22 mouse cellular contexts compared by ENCODE assay signal in the genomic region with DNA sequence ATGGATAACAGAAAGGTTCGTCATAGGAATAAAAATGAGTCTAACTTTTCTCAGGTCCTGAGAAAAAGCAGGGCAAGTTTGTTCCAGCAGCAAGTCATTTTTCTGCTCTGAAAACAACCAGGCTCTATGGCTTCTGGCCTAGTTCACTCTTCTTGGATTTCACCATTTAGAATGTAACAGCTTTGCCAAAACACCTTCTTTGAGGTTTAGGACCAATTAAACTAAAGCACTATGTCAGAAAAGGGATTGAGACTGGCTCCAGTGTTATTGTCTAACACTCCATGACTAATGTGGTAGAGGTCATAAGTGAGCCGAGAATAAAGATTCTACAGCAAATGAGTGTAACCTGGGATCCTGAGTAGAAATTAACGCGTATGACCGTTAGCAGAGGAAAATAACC. TPM values are rescaled to one million over a fixed set of nuclear protein-coding genes. Genes with fewer than 3 reads are reported as not detected.
DNase-seq lines count a peak whose midpoint lies in the region; ATAC-seq and TF ChIP-seq lines count a peak whose summit lies in the region.
"Had no signal": no experiment of that assay in that cellular context is flagged by ENCODE, and none has a peak within 500 bp of the region (broad histone marks: within the 10 kb centered on the region; RNA-seq: fewer than 3 reads in every experiment).

No protein-coding gene starts in this region.

- POLR2A ChIA-PET in Patski (lab: Charles Lee) = no interaction called here

- no peak overlapping the region for H3K9ac ChIP-seq in forebrain, embryonic 14.5 days (ENCODE audit: low read length)
- no peak overlapping the region for H3K9ac ChIP-seq in forebrain, embryonic 15.5 days (replicated peaks)
- H3K9ac ChIP-seq: forebrain, embryonic 13.5 days; heart, embryonic 13.5 days; hindbrain, embryonic 12.5 days had no signal

- CTCF ChIA-PET in Patski (lab: Charles Lee) = no interaction called here

- H3K4me2 ChIP-seq in forebrain, embryonic 14.5 days (ENCODE audit: low read length) = no peak overlapping the region
- no peak overlapping the region for H3K4me2 ChIP-seq in forebrain, embryonic 15.5 days (replicated peaks)
- H3K4me2 ChIP-seq: forebrain, embryonic 13.5 days; heart, embryonic 13.5 days; hindbrain, embryonic 12.5 days had no signal

- in situ Hi-C loops in Patski (cut with MboI; ENCODE audit: low pct_unique_long_range_greater_than_20kb) = no loop called here

- 22% methylated on average over 5 of the region's 5 CpGs for WGBS in forebrain, embryonic 14.5 days
- 39% methylated on average over 5 of the region's 5 CpGs for WGBS in forebrain, embryonic 15.5 days

- no peak for TF ChIP-seq CTCF in Patski (IDR thresholded peaks at IDR 0.05)

- H3K4me3 ChIP-seq in forebrain, embryonic 14.5 days (ENCODE audit: low read depth, low read length) = no peak overlapping the region
- no peak overlapping the region for H3K4me3 ChIP-seq in forebrain, embryonic 15.5 days
- H3K4me3 ChIP-seq: forebrain, embryonic 13.5 days; heart, embryonic 13.5 days; hindbrain, embryonic 12.5 days had no signal

- no peaks in the 10 kb centered on the region for H3K9me3 ChIP-seq in forebrain, embryonic 14.5 days (replicated peaks; ENCODE audit: control insufficient read depth, low read length)
- H3K9me3 ChIP-seq in forebrain, embryonic 15.5 days = no peaks in the 10 kb centered on the region
- H3K9me3 ChIP-seq: forebrain, embryonic 13.5 days; heart, embryonic 13.5 days; hindbrain, embryonic 12.5 days had no signal

- ATAC-seq in forebrain, embryonic 14.5 days = no peak
- no peak for ATAC-seq in forebrain, embryonic 15.5 days (replicated peaks)
- ATAC-seq in Patski = peak; percentile 21
- no peak for ATAC-seq in megakaryocyte progenitor cell, adult 5-6 weeks (replicated peaks; ENCODE audit: poor library complexity)
- ATAC-seq: forebrain, embryonic 13.5 days; hindbrain, postnatal 0 days had no signal

- H3K4me1 ChIP-seq in forebrain, embryonic 14.5 days (ENCODE audit: control insufficient read depth, insufficient read depth, low read length) = no peaks in the 10 kb centered on the region
- no peaks in the 10 kb centered on the region for H3K4me1 ChIP-seq in forebrain, embryonic 15.5 days
- H3K4me1 ChIP-seq: forebrain, embryonic 13.5 days; heart, embryonic 13.5 days; hindbrain, embryonic 12.5 days had no signal

- H3K36me3 ChIP-seq in forebrain, embryonic 14.5 days (ENCODE audit: control insufficient read depth, insufficient read depth, low read length) = no peaks in the 10 kb centered on the region
- H3K36me3 ChIP-seq in forebrain, embryonic 15.5 days = no peaks in the 10 kb centered on the region
- H3K36me3 ChIP-seq: heart, embryonic 13.5 days; hindbrain, embryonic 12.5 days had no signal

- no peak overlapping the region for H3K27ac ChIP-seq in forebrain, embryonic 14.5 days (ENCODE audit: low read depth, low read length)
- H3K27ac ChIP-seq in forebrain, embryonic 15.5 days (replicated peaks) = no peak overlapping the region
- H3K27ac ChIP-seq: forebrain, embryonic 13.5 days; heart, embryonic 13.5 days; hindbrain, embryonic 12.5 days; hindbrain, postnatal 0 days had no signal

- peak; percentile 3 for DNase-seq in forebrain, embryonic 14.5 days (ENCODE audit: low spot score)
- DNase-seq in Patski (ENCODE audit: low read depth, low spot score) = no peak
- peak; percentile 94 for DNase-seq in fibroblast of lung, adult 2 months (ENCODE audit: low read depth)
- DNase-seq in retina, postnatal 1 day = peak; percentile 23
- DNase-seq in spleen, adult 12 weeks (ENCODE audit: low spot score) = no peak
- DNase-seq in kidney, postnatal 36 days = no peak
- DNase-seq: adrenal gland, adult 8-10 months; cerebellum, adult 11-12 months; cerebellum, adult 9-10 months; cerebellum, postnatal 36 days; gastrocnemius, postnatal 36 days; heart, adult 11 months; heart, postnatal 36 days had no signal

- no peaks in the 10 kb centered on the region for H3K27me3 ChIP-seq in forebrain, embryonic 14.5 days (replicated peaks; ENCODE audit: control insufficient read depth, insufficient read depth, low read length)
- H3K27me3 ChIP-seq in forebrain, embryonic 15.5 days = no peaks in the 10 kb centered on the region
- no peaks in the 10 kb centered on the region for H3K27me3 ChIP-seq in Patski
- H3K27me3 ChIP-seq: forebrain, embryonic 13.5 days; heart, embryonic 13.5 days; hindbrain, embryonic 12.5 days had no signal

RNA-seq across cellular contexts. Expression of gene Pmch, which starts 58.9 kb away (rescaled TPM):
- 19.0 and 19.2 TPM in 2 replicates for polyA plus RNA-seq in forebrain, embryonic 14.5 days (2014; fragmentation: Nextera tagmentation; extraction: Ambion mirVana)
- polyA plus RNA-seq in forebrain, embryonic 15.5 days (2015; fragmentation: Nextera tagmentation; extraction: Ambion mirVana) = 5.9 and 8.0 TPM in 2 replicates
- 0.58 TPM for polyA plus RNA-seq in Patski (2021)
- total RNA-seq in megakaryocyte progenitor cell, adult 5-6 weeks (2015) = not detected in 2 replicates
- total RNA-seq in megakaryocyte progenitor cell, adult 5-6 weeks (2017) = 0.84 TPM in 1 of 2 replicates, not detected in the other
- total RNA-seq: adrenal gland, adult 8-10 months; adrenal gland, postnatal 4 days; gastrocnemius, adult 8-10 months; gastrocnemius, postnatal 36 days; heart, postnatal 36 days; hindbrain, postnatal 0 days; MEL had no signal

Comparison
In these comparisons a context has a peak if more than half of its experiments do, and no peak if none do; other contexts are left out.
1. DNase-seq: peak in forebrain, embryonic 14.5 days (single experiment), fibroblast of lung, adult 2 months (single experiment) and retina, postnatal 1 day (single experiment); none in Patski (single experiment), spleen, adult 12 weeks (single experiment) and kidney, postnatal 36 days (0 of 2).